Comparison of ENCODE assay signal across 8 mouse cellular contexts in the genomic region with DNA sequence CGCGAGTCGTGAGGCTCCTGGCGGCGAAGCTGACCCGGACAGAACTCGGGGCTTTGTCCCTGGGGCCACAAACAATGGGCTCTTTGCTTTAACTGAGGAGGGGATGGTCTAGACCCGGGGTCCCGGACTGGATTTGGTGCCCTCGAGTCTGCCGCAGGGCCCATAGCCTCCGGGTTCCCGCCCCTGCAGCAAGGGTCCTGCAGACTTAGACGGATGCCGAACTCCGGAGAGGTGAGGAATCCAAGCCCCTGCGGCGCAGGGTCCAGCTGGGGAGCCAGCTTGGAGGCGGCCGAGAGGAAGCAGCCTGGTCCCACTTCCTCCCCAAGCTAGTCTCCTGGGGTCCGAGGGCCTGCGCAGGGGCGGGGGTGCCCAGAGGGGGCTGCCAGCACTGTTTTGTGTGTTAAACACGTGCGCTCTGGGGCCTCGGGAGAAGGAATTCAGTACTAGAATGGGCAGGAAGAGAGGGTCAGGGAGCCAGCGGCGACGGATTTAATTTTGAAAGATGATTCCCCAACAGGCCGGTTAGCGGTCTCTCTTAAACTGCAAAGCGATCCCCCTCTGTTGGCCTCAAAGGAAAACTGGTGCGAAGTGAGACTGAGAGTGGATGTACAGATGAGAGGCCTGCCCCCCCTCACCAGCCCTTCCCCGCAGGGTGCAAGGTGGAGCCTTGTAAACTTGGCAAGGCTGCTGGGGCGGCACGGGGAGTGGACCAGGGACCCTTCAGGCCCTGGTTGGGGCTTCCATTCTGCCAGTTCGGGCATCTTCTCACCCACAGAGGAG. TPM values are rescaled to one million over a fixed set of nuclear protein-coding genes. Genes with fewer than 3 reads are reported as not detected.
DNase-seq lines count a peak whose midpoint lies in the region; ATAC-seq and TF ChIP-seq lines count a peak whose summit lies in the region.

No protein-coding gene starts in this region.

- no peak for TF ChIP-seq EP300 in heart, adult 2 months (IDR thresholded peaks at IDR 0.05; ENCODE audit: insufficient read depth, low read depth, low read length)

- no peak for TF ChIP-seq CTCF in heart, adult 2 months (IDR thresholded peaks at IDR 0.05)

- peak overlapping the region; percentile 60 for H3K9ac ChIP-seq in heart, adult 2 months (ENCODE audit: low read depth, low read length)
- peak overlapping the region; percentile 67 for H3K9ac ChIP-seq in forebrain, embryonic 11.5 days (ENCODE audit: low read length)
- H3K9ac ChIP-seq in limb, embryonic 11.5 days (ENCODE audit: low read length), result peak overlapping the region; percentile 72

- no peaks in the 10 kb centered on the region for H3K36me3 ChIP-seq in heart, adult 2 months (ENCODE audit: control insufficient read depth, insufficient read depth, low read length)
- H3K36me3 ChIP-seq in forebrain, embryonic 11.5 days (ENCODE audit: control insufficient read depth, insufficient read depth, low read length), result no peaks in the 10 kb centered on the region
- H3K36me3 ChIP-seq in limb, embryonic 11.5 days (ENCODE audit: control insufficient read depth, insufficient read depth, low read length), result no peaks in the 10 kb centered on the region

- H3K4me1 ChIP-seq in heart, adult 2 months (ENCODE audit: control insufficient read depth, insufficient read depth, low read length), result no peaks in the 10 kb centered on the region
- peaks cover 22% of the 10 kb centered on the region for H3K4me1 ChIP-seq in forebrain, embryonic 11.5 days (replicated peaks; ENCODE audit: control insufficient read depth, insufficient read depth, low read length)
- peaks cover 26% of the 10 kb centered on the region for H3K4me1 ChIP-seq in limb, embryonic 11.5 days (ENCODE audit: control insufficient read depth, insufficient read depth, low read length)

- H3K4me3 ChIP-seq in heart, adult 2 months, result peak overlapping the region; percentile 57
- peak overlapping the region; percentile 59 for H3K4me3 ChIP-seq in forebrain, embryonic 11.5 days (ENCODE audit: low read depth, low read length)
- H3K4me3 ChIP-seq in limb, embryonic 11.5 days (ENCODE audit: low read depth, low read length), result peak overlapping the region; percentile 71

- H3K79me2 ChIP-seq in heart, adult 2 months (replicated peaks; ENCODE audit: control insufficient read depth, insufficient read depth, low read length), result no peaks in the 10 kb centered on the region

- peak; percentile 38 to 43 for DNase-seq in heart, adult 2 months
- no peak for DNase-seq in heart, adult 9 months (ENCODE audit: low spot score in 2 of 2)
- peak; percentile 79 for DNase-seq in forebrain, embryonic 11.5 days (ENCODE audit: low spot score)
- DNase-seq in limb, embryonic 11.5 days (ENCODE audit: low spot score), result peak; percentile 71
- DNase-seq in neural tube, embryonic 10.5 days (ENCODE audit: extremely low spot score, low spot score), result peak; percentile 73
- no peak for DNase-seq in T-cell, adult 2 months (ENCODE audit: low spot score)
- no peak for DNase-seq in left cerebral cortex, postnatal 25 days (ENCODE audit: low spot score in 2 of 2)
- no peak for DNase-seq in adrenal gland, adult 2 months

- peak overlapping the region; percentile 20; the same call in 1 of the 2 replicates for H3K27ac ChIP-seq in heart, adult 2 months
- H3K27ac ChIP-seq in forebrain, embryonic 11.5 days (ENCODE audit: low read depth, low read length), result no peak overlapping the region
- peak overlapping the region; percentile 70 for H3K27ac ChIP-seq in limb, embryonic 11.5 days (replicated peaks; ENCODE audit: low read depth, low read length)

- WGBS in heart, adult 2 months, result 3% methylated on average over 37 of the region's 37 CpGs
- WGBS in forebrain, embryonic 11.5 days, result under 1% methylated on average over 37 of the region's 37 CpGs
- 1% methylated on average over 37 of the region's 37 CpGs for WGBS in limb, embryonic 11.5 days

- TF ChIP-seq POLR2A in heart, adult 2 months (IDR thresholded peaks at IDR 0.05; ENCODE audit: insufficient read depth, low read depth, low read length), result no peak

- peak; percentile 32 for ATAC-seq in forebrain, embryonic 11.5 days (replicated peaks; ENCODE audit: low FRiP score)
- ATAC-seq in limb, embryonic 11.5 days (ENCODE audit: insufficient number of reproducible peaks, low FRiP score, low TSS enrichment, low read depth), result peak; percentile 32; the same call in 1 of the 2 replicates

- H3K9me3 ChIP-seq in forebrain, embryonic 11.5 days (ENCODE audit: control insufficient read depth, low read length), result no peaks in the 10 kb centered on the region
- no peaks in the 10 kb centered on the region for H3K9me3 ChIP-seq in limb, embryonic 11.5 days (ENCODE audit: control insufficient read depth, low read length)

- intact Hi-C loops in heart, adult 2 months (cut with DNase I), result no loop called here
- intact Hi-C loops in left cerebral cortex, postnatal 25 days (cut with DNase I), result loop anchor here (2.0 kb wide), 1 partner anchor 129 kb away; a partner anchor contains a TSS

- peak overlapping the region; percentile 91 for H3K4me2 ChIP-seq in forebrain, embryonic 11.5 days (ENCODE audit: low read depth, low read length, severe bottlenecking)
- H3K4me2 ChIP-seq in limb, embryonic 11.5 days (ENCODE audit: low read depth, severe bottlenecking), result peak overlapping the region; percentile 98

- peaks cover 10% of the 10 kb centered on the region; the same call in 1 of the 2 replicates for H3K27me3 ChIP-seq in heart, adult 2 months (ENCODE audit: control insufficient read depth, insufficient read depth, low read length)
- peaks cover 16% of the 10 kb centered on the region for H3K27me3 ChIP-seq in forebrain, embryonic 11.5 days (ENCODE audit: control insufficient read depth, insufficient read depth, low read length)
- H3K27me3 ChIP-seq in limb, embryonic 11.5 days (ENCODE audit: control insufficient read depth, insufficient read depth, low read length), result peaks cover 11% of the 10 kb centered on the region; the same call in 1 of the 2 replicates

RNA-seq across cellular contexts. Expression of a gene that starts 0.8 kb away (rescaled TPM):
- 1 to 10 TPM; 4.1 to 4.9 TPM for total RNA-seq in heart, adult 2 months (2021)
- polyA plus RNA-seq in heart, adult 2 months (2012; rRNA removed), result 4.3 and 4.5 TPM in 2 replicates
- polyA plus RNA-seq in forebrain, embryonic 11.5 days (2014; fragmentation: Nextera tagmentation; extraction: Ambion mirVana), result 23.9 and 25.7 TPM in 2 replicates
- 30.3 and 37.3 TPM in 2 replicates for polyA plus RNA-seq in limb, embryonic 11.5 days (2014; fragmentation: Nextera tagmentation; extraction: Ambion mirVana)
- total RNA-seq in left cerebral cortex, postnatal 25 days (2021), result 1 to 10 TPM; 3.6 to 5.8 TPM
- total RNA-seq in adrenal gland, adult 2 months (2021), result 1 to 10 TPM; 2.3 to 2.6 TPM
- polyA plus RNA-seq in adrenal gland, adult 2 months (2012; rRNA removed), result 4.5 and 5.3 TPM in 2 replicates

RNA-seq across cellular contexts. Expression of a gene that starts 10.9 kb away (rescaled TPM):
- 100 to 1,000 TPM; 121 to 130 TPM for total RNA-seq in heart, adult 2 months (2021)
- polyA plus RNA-seq in heart, adult 2 months (2012; rRNA removed), result 147 and 204 TPM in 2 replicates
- polyA plus RNA-seq in forebrain, embryonic 11.5 days (2014; fragmentation: Nextera tagmentation; extraction: Ambion mirVana), result 126 and 135 TPM in 2 replicates
- 107 and 109 TPM in 2 replicates for polyA plus RNA-seq in limb, embryonic 11.5 days (2014; fragmentation: Nextera tagmentation; extraction: Ambion mirVana)
- 100 to 1,000 TPM; 151 to 153 TPM for total RNA-seq in left cerebral cortex, postnatal 25 days (2021)
- 100 to 1,000 TPM; 151 to 180 TPM for total RNA-seq in adrenal gland, adult 2 months (2021)
- 188 and 210 TPM in 2 replicates for polyA plus RNA-seq in adrenal gland, adult 2 months (2012; rRNA removed)

RNA-seq across cellular contexts. Expression of a gene that starts 29.2 kb away (rescaled TPM):
- total RNA-seq in heart, adult 2 months (2021), result 10 to 100 TPM; 11.8 to 12.3 TPM
- 16.9 and 17.9 TPM in 2 replicates for polyA plus RNA-seq in heart, adult 2 months (2012; rRNA removed)
- 44.5 and 52.4 TPM in 2 replicates for polyA plus RNA-seq in forebrain, embryonic 11.5 days (2014; fragmentation: Nextera tagmentation; extraction: Ambion mirVana)
- 47.3 and 48.0 TPM in 2 replicates for polyA plus RNA-seq in limb, embryonic 11.5 days (2014; fragmentation: Nextera tagmentation; extraction: Ambion mirVana)
- 10 to 100 TPM; 30.7 to 34.8 TPM for total RNA-seq in left cerebral cortex, postnatal 25 days (2021)
- 10 to 100 TPM; 16.7 to 20.4 TPM for total RNA-seq in adrenal gland, adult 2 months (2021)
- polyA plus RNA-seq in adrenal gland, adult 2 months (2012; rRNA removed), result 41.0 and 41.1 TPM in 2 replicates

RNA-seq across cellular contexts. Expression of a gene that starts 31.3 kb away (rescaled TPM):
- not detected for total RNA-seq in heart, adult 2 months (2021)
- polyA plus RNA-seq in heart, adult 2 months (2012; rRNA removed), result 0.39 TPM in 1 of 2 replicates, not detected in the other
- polyA plus RNA-seq in forebrain, embryonic 11.5 days (2014; fragmentation: Nextera tagmentation; extraction: Ambion mirVana), result 6.6 and 11.6 TPM in 2 replicates
- 0.71 and 0.75 TPM in 2 replicates for polyA plus RNA-seq in limb, embryonic 11.5 days (2014; fragmentation: Nextera tagmentation; extraction: Ambion mirVana)
- total RNA-seq in left cerebral cortex, postnatal 25 days (2021), result under 1 TPM; 0.30 to 0.50 TPM
- total RNA-seq in adrenal gland, adult 2 months (2021), result not detected
- 0.30 TPM in 1 of 2 replicates, not detected in the other for polyA plus RNA-seq in adrenal gland, adult 2 months (2012; rRNA removed)

Comparison
In these comparisons a context has a peak if more than half of its experiments do, and no peak if none do; other contexts are left out.
1. DNase-seq: peak in heart, adult 2 months (2 of 2), forebrain, embryonic 11.5 days (single experiment), limb, embryonic 11.5 days (single experiment) and neural tube, embryonic 10.5 days (single experiment); none in heart, adult 9 months (0 of 2), T-cell, adult 2 months (single experiment), left cerebral cortex, postnatal 25 days (0 of 2) and adrenal gland, adult 2 months (single experiment).
2. Peak in every context shown above with its lines, with median percentiles within 50 percentile points of each other: H3K4me3 ChIP-seq and H3K9ac ChIP-seq.